ENCODE assay signal across 9 mouse cellular contexts in the genomic region with DNA sequence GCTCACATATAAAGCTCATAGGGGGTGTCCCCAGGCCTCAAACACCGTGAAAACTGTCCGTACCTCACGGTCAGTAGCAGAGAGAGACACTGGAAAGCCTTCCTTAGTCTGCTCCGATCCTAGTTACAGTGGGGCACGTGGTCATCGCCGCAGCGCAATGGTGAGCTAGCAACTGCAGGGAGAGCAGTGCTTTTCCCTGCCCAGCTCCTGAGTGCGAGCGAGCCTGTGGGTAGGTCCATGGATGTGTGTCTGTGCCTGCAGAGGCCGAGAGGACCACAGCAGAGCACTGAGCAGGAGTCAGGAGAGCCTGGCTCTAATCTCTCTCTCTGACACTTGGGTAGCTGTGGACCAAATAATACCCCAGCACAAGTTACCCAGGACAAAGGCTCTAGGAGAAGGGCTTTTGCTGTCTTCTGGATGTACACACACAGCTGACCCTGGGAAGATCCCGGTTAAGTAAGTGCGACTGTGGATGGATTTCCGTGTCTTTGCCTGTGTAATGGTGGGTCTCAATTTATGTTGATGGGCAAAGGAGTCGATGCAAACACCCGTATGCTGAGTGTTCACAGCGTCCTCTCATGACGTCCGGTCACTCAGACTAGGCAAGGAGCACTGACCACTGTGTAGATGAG. TPM values are rescaled to one million over a fixed set of nuclear protein-coding genes. Genes with fewer than 3 reads are reported as not detected.
A peak's percentile ranks its signal among the peaks of the same experiment; 100 is the strongest.
DNase-seq lines count a peak whose midpoint lies in the region; ATAC-seq and TF ChIP-seq lines count a peak whose summit lies in the region.
"Had no signal": no experiment of that assay in that cellular context is flagged by ENCODE, and none has a peak within 500 bp of the region (broad histone marks: within the 10 kb centered on the region; RNA-seq: fewer than 3 reads in every experiment).

No protein-coding gene starts in this region.

- H3K4me1 ChIP-seq in E14TG2a.4 (replicated peaks; ENCODE audit: low read depth, low read length): peaks cover 20% of the 10 kb centered on the region
- peaks cover 44% of the 10 kb centered on the region for H3K4me1 ChIP-seq in liver, embryonic 12.5 days
- H3K4me1 ChIP-seq in olfactory bulb, adult 2 months (ENCODE audit: control insufficient read depth, insufficient read depth, low read length): peaks cover 14% of the 10 kb centered on the region

- peak overlapping the region; percentile 82 for H3K4me2 ChIP-seq in liver, embryonic 12.5 days

- H3K4me3 ChIP-seq in E14TG2a.4 (replicated peaks; ENCODE audit: low read length): peak overlapping the region; percentile 77
- peak overlapping the region; percentile 59 for H3K4me3 ChIP-seq in liver, embryonic 12.5 days
- H3K4me3 ChIP-seq in olfactory bulb, adult 2 months (ENCODE audit: insufficient read depth, low read depth, low read length): peak overlapping the region; percentile 44

- peak overlapping the region; percentile 62 for H3K27ac ChIP-seq in liver, embryonic 12.5 days
- H3K27ac ChIP-seq in olfactory bulb, adult 2 months (ENCODE audit: insufficient read depth, low read depth, low read length): no peak overlapping the region

- peaks cover 4% of the 10 kb centered on the region; the same call in 1 of the 2 replicates for H3K9me3 ChIP-seq in E14TG2a.4 (ENCODE audit: low read length)
- no peaks in the 10 kb centered on the region for H3K9me3 ChIP-seq in liver, embryonic 12.5 days (replicated peaks)

- 17% methylated on average over 19 of the region's 19 CpGs for WGBS in liver, embryonic 12.5 days (ENCODE audit: insufficient replicate concordance)
- WGBS in olfactory bulb, adult 2 months: 80% methylated on average over 19 of the region's 19 CpGs

- TF ChIP-seq CTCF in E14TG2a.4 (conservative IDR thresholded peaks at IDR 0.05; ENCODE audit: low read length): no peak
- no peak for TF ChIP-seq CTCF in olfactory bulb, adult 2 months (IDR thresholded peaks at IDR 0.05; ENCODE audit: insufficient read depth, low read depth, low read length)

- no peaks in the 10 kb centered on the region for H3K36me3 ChIP-seq in E14TG2a.4 (ENCODE audit: insufficient read depth, low read length)
- peaks cover 17% of the 10 kb centered on the region for H3K36me3 ChIP-seq in liver, embryonic 12.5 days

- DNase-seq in cerebellum, adult 9-11 months: peak; percentile 40
- DNase-seq in layer of hippocampus, adult 11-12 months (ENCODE audit: low spot score): no peak
- DNase-seq in gastrocnemius, postnatal 36 days: no peak

- intact Hi-C loops in gastrocnemius, postnatal 36 days (cut with DNase I): no loop called here

- no peak for ATAC-seq in cerebellum, adult (ENCODE audit: insufficient number of reproducible peaks, low FRiP score, low TSS enrichment)
- 0 out of 2 replicates have a peak, but pooled peaks have one; percentile 15 for ATAC-seq in granulocyte monocyte progenitor cell, adult 5-6 weeks (replicated peaks; ENCODE audit: poor library complexity, severe bottlenecking)
- ATAC-seq in liver, embryonic 12.5 days: peak; percentile 43

- peak overlapping the region; percentile 72 for H3K9ac ChIP-seq in liver, embryonic 12.5 days

- peaks cover 31% of the 10 kb centered on the region for H3K27me3 ChIP-seq in E14TG2a.4 (ENCODE audit: insufficient read depth, low read length)
- no peaks in the 10 kb centered on the region for H3K27me3 ChIP-seq in liver, embryonic 12.5 days (replicated peaks)

- no peak for TF ChIP-seq POLR2A in olfactory bulb, adult 2 months (IDR thresholded peaks at IDR 0.05; ENCODE audit: insufficient read depth, low read depth, low read length)

RNA-seq across cellular contexts. Expression of a gene that starts 0.9 kb away (rescaled TPM):
- 185 and 192 TPM in 2 replicates for total RNA-seq in granulocyte monocyte progenitor cell, adult 5-6 weeks (2014; fragmentation: Nextera tagmentation)
- 110 and 119 TPM in 2 replicates for total RNA-seq in granulocyte monocyte progenitor cell, adult 5-6 weeks (2017)
- polyA plus RNA-seq in liver, embryonic 12.5 days (2016; fragmentation: Nextera tagmentation; extraction: Ambion mirVana): 26.5 and 29.9 TPM in 2 replicates
- not detected in 2 replicates for polyA plus RNA-seq in olfactory bulb, adult 2 months (2012; ENCODE audit: insufficient read depth, insufficient read length, low replicate concordance, missing spikeins)
- total RNA-seq in gastrocnemius, postnatal 36 days (2021): 1 to 10 TPM; 2.0 to 2.1 TPM

RNA-seq across cellular contexts. Expression of a gene that starts 15.1 kb away (rescaled TPM):
- total RNA-seq in granulocyte monocyte progenitor cell, adult 5-6 weeks (2014; fragmentation: Nextera tagmentation): 102 and 159 TPM in 2 replicates
- 86.7 and 90.4 TPM in 2 replicates for total RNA-seq in granulocyte monocyte progenitor cell, adult 5-6 weeks (2017)
- 1.5 and 1.6 TPM in 2 replicates for polyA plus RNA-seq in liver, embryonic 12.5 days (2016; fragmentation: Nextera tagmentation; extraction: Ambion mirVana)
- not detected in 2 replicates for polyA plus RNA-seq in olfactory bulb, adult 2 months (2012; ENCODE audit: insufficient read depth, insufficient read length, low replicate concordance, missing spikeins)
- not detected for total RNA-seq in gastrocnemius, postnatal 36 days (2021)
- polyA plus RNA-seq: large intestine, adult 2 months had no signal

Comparison
In these comparisons a context has a peak if more than half of its experiments do, and no peak if none do; other contexts are left out.
1. RNA of a gene that starts 0.9 kb away (total RNA-seq): 110 to 192 TPM in granulocyte monocyte progenitor cell, adult 5-6 weeks; 2.0 to 2.1 TPM in gastrocnemius, postnatal 36 days; every median in the first group is over 10 times any median in the second.
2. RNA of a gene that starts 15.1 kb away (total RNA-seq): 86.7 to 159 TPM in granulocyte monocyte progenitor cell, adult 5-6 weeks; not detected in gastrocnemius, postnatal 36 days; every median in the first group is over 10 times any median in the second.
3. Peak in every context shown above with its lines, with median percentiles within 50 percentile points of each other: H3K4me3 ChIP-seq.